Mouse (Mus musculus): ENCODE measurements around the gene RPS10-NUDT3. TPM values are rescaled to one million over a fixed set of nuclear protein-coding genes. Genes with fewer than 3 reads are reported as not detected.
A peak's percentile ranks its signal among the peaks of the same experiment; 100 is the strongest.

The RPS10-NUDT3 gene
- not detected in 2 replicates for polyA plus RNA-seq (2014; fragmentation: Nextera tagmentation; extraction: Ambion mirVana)

- H3K9ac ChIP-seq (ENCODE audit: low read length), result peak within 1 kb of the TSS; percentile 94
- H3K27me3 ChIP-seq (ENCODE audit: control insufficient read depth, insufficient read depth, low read length), result no peaks in the 10 kb centered on the region
- peaks cover 7% of the 10 kb centered on the region; the same call in 1 of the 2 replicates for H3K4me1 ChIP-seq (replicated peaks; ENCODE audit: control insufficient read depth, insufficient read depth, low read length)
- no peaks in the 10 kb centered on the region for H3K9me3 ChIP-seq (ENCODE audit: control insufficient read depth, low read length)
- under 1% methylated on average over 57 of the region's 72 CpGs for WGBS
- peaks cover 27% of the 10 kb centered on the region for H3K36me3 ChIP-seq (ENCODE audit: control insufficient read depth, insufficient read depth, low read length)
- peak; percentile 98 for ATAC-seq (replicated peaks; ENCODE audit: low FRiP score)
- H3K4me2 ChIP-seq (ENCODE audit: low read depth, low read length, severe bottlenecking), result peak within 1 kb of the TSS; percentile 61
- peak within 1 kb of the TSS; percentile 54 for H3K27ac ChIP-seq (ENCODE audit: low read depth, low read length)
- H3K4me3 ChIP-seq (ENCODE audit: low read depth, low read length), result peak within 1 kb of the TSS; percentile 81
- DNase-seq (ENCODE audit: low spot score), result peak; percentile 97
These were observed at the start of gene RPS10-NUDT3 for GRCm38 (mm10) chr17:27634871-27635574. TSS of gene RPS10-NUDT3 (minus strand) at chr17:27635222.

- H3K4me3 ChIP-seq (ENCODE audit: low read depth, low read length), result no peak overlapping the region
- H3K9me3 ChIP-seq (ENCODE audit: control insufficient read depth, low read length), result no peaks in the 10 kb centered on the region
- H3K4me1 ChIP-seq (replicated peaks; ENCODE audit: control insufficient read depth, insufficient read depth, low read length), result peaks cover 8% of the 10 kb centered on the region; the same call in 1 of the 2 replicates
- H3K36me3 ChIP-seq (ENCODE audit: control insufficient read depth, insufficient read depth, low read length), result no peaks in the 10 kb centered on the region
- H3K9ac ChIP-seq (ENCODE audit: low read length), result no peak overlapping the region
- peak; percentile 67 for ATAC-seq (replicated peaks; ENCODE audit: low FRiP score)
- no peak for DNase-seq (ENCODE audit: low spot score)
- peak overlapping the region; percentile 60; the same call in 1 of the 2 replicates for H3K27ac ChIP-seq (ENCODE audit: low read depth, low read length)
- H3K4me2 ChIP-seq (ENCODE audit: low read depth, low read length, severe bottlenecking), result no peak overlapping the region
- H3K27me3 ChIP-seq (ENCODE audit: control insufficient read depth, insufficient read depth, low read length), result no peaks in the 10 kb centered on the region
- WGBS, result 52% methylated on average over 11 of the region's 11 CpGs
These were observed 44.1 kb upstream of the RPS10-NUDT3 start for GRCm38 (mm10) chr17:27678924-27679813.

GRCm38 (mm10) chr17:27677756-27678155, 42.7 kb upstream of the RPS10-NUDT3 start:
- H3K9ac ChIP-seq (ENCODE audit: low read length), result no peak overlapping the region
- no peak overlapping the region for H3K4me2 ChIP-seq (ENCODE audit: low read depth, low read length, severe bottlenecking)
- no peak for ATAC-seq (replicated peaks; ENCODE audit: low FRiP score)
- H3K27ac ChIP-seq (ENCODE audit: low read depth, low read length), result no peak overlapping the region
- no peak overlapping the region for H3K4me3 ChIP-seq (ENCODE audit: low read depth, low read length)
- H3K9me3 ChIP-seq (ENCODE audit: control insufficient read depth, low read length), result no peaks in the 10 kb centered on the region
- no peak for DNase-seq (ENCODE audit: low spot score)
- H3K4me1 ChIP-seq (replicated peaks; ENCODE audit: control insufficient read depth, insufficient read depth, low read length), result peaks cover 8% of the 10 kb centered on the region; the same call in 1 of the 2 replicates
- no peaks in the 10 kb centered on the region for H3K36me3 ChIP-seq (ENCODE audit: control insufficient read depth, insufficient read depth, low read length)
- H3K27me3 ChIP-seq (ENCODE audit: control insufficient read depth, insufficient read depth, low read length), result no peaks in the 10 kb centered on the region
- WGBS, result 89% methylated on average over 5 of the region's 5 CpGs

- DNase-seq (ENCODE audit: low spot score), result no peak
- Histone ChIP-seq H3K4me1 (replicated peaks; ENCODE audit: control insufficient read depth, insufficient read depth, low read length) (peaks cover 8% of the 10 kb centered on the region; the same call in 1 of the 2 replicates), H3K9me3 (ENCODE audit: control insufficient read depth, low read length) (no peaks in the 10 kb centered on the region), H3K4me2 (ENCODE audit: low read depth, low read length, severe bottlenecking) (no peak overlapping the region), H3K36me3 (ENCODE audit: control insufficient read depth, insufficient read depth, low read length) (no peaks in the 10 kb centered on the region), H3K4me3 (ENCODE audit: low read depth, low read length) (no peak overlapping the region), H3K27ac (ENCODE audit: low read depth, low read length) (no peak overlapping the region), H3K9ac (ENCODE audit: low read length) (no peak overlapping the region), H3K27me3 (ENCODE audit: control insufficient read depth, insufficient read depth, low read length) (no peaks in the 10 kb centered on the region)
- no peak for ATAC-seq (replicated peaks; ENCODE audit: low FRiP score)
- 69% methylated on average over 7 of the region's 7 CpGs for WGBS
These were observed 41.2 kb upstream of the RPS10-NUDT3 start for GRCm38 (mm10) chr17:27676270-27676669.

- WGBS, result 71% methylated on average over 9 of the region's 9 CpGs
- ATAC-seq (replicated peaks; ENCODE audit: low FRiP score), result no peak
These were observed 40.4 kb upstream of the RPS10-NUDT3 start for GRCm38 (mm10) chr17:27675453-27675852.

GRCm38 (mm10) chr17:27673945-27674344, 38.9 kb upstream of the RPS10-NUDT3 start:
- no peak for ATAC-seq (replicated peaks; ENCODE audit: low FRiP score)
- Histone ChIP-seq H3K27me3 (ENCODE audit: control insufficient read depth, insufficient read depth, low read length) (no peaks in the 10 kb centered on the region), H3K9me3 (ENCODE audit: control insufficient read depth, low read length) (no peaks in the 10 kb centered on the region), H3K27ac (ENCODE audit: low read depth, low read length) (no peak overlapping the region), H3K4me2 (ENCODE audit: low read depth, low read length, severe bottlenecking) (no peak overlapping the region), H3K36me3 (ENCODE audit: control insufficient read depth, insufficient read depth, low read length) (no peaks in the 10 kb centered on the region), H3K4me3 (ENCODE audit: low read depth, low read length) (no peak overlapping the region), H3K9ac (ENCODE audit: low read length) (no peak overlapping the region), H3K4me1 (replicated peaks; ENCODE audit: control insufficient read depth, insufficient read depth, low read length) (peaks cover 2% of the 10 kb centered on the region; the same call in 1 of the 2 replicates)
- WGBS, result 87% methylated on average over 7 of the region's 7 CpGs
- DNase-seq (ENCODE audit: low spot score), result no peak

More at GRCm38 (mm10) chr17:27675453-27675852, 40.4 kb upstream of the RPS10-NUDT3 start:
- no peak for DNase-seq (ENCODE audit: low spot score)
- Histone ChIP-seq H3K9ac (ENCODE audit: low read length) (no peak overlapping the region), H3K27me3 (ENCODE audit: control insufficient read depth, insufficient read depth, low read length) (no peaks in the 10 kb centered on the region), H3K4me2 (ENCODE audit: low read depth, low read length, severe bottlenecking) (no peak overlapping the region), H3K4me1 (replicated peaks; ENCODE audit: control insufficient read depth, insufficient read depth, low read length) (peaks cover 8% of the 10 kb centered on the region; the same call in 1 of the 2 replicates), H3K4me3 (ENCODE audit: low read depth, low read length) (no peak overlapping the region), H3K36me3 (ENCODE audit: control insufficient read depth, insufficient read depth, low read length) (no peaks in the 10 kb centered on the region), H3K9me3 (ENCODE audit: control insufficient read depth, low read length) (no peaks in the 10 kb centered on the region), H3K27ac (ENCODE audit: low read depth, low read length) (no peak overlapping the region)

GRCm38 (mm10) chr17:27671720-27672119, 36.7 kb upstream of the RPS10-NUDT3 start:
- Histone ChIP-seq H3K4me3 (ENCODE audit: low read depth, low read length) (no peak overlapping the region), H3K4me2 (ENCODE audit: low read depth, low read length, severe bottlenecking) (no peak overlapping the region), H3K27me3 (ENCODE audit: control insufficient read depth, insufficient read depth, low read length) (no peaks in the 10 kb centered on the region), H3K27ac (ENCODE audit: low read depth, low read length) (no peak overlapping the region), H3K4me1 (replicated peaks; ENCODE audit: control insufficient read depth, insufficient read depth, low read length) (no peaks in the 10 kb centered on the region), H3K36me3 (ENCODE audit: control insufficient read depth, insufficient read depth, low read length) (no peaks in the 10 kb centered on the region), H3K9me3 (ENCODE audit: control insufficient read depth, low read length) (no peaks in the 10 kb centered on the region), H3K9ac (ENCODE audit: low read length) (no peak overlapping the region)
- WGBS, result 83% methylated on average over 6 of the region's 6 CpGs
- ATAC-seq (replicated peaks; ENCODE audit: low FRiP score) (no peak), DNase-seq (ENCODE audit: low spot score) (no peak)

GRCm38 (mm10) chr17:27658767-27659166, 23.7 kb upstream of the RPS10-NUDT3 start:
- no peak overlapping the region for H3K27ac ChIP-seq (ENCODE audit: low read depth, low read length)
- H3K27me3 ChIP-seq (ENCODE audit: control insufficient read depth, insufficient read depth, low read length), result peaks cover 21% of the 10 kb centered on the region
- DNase-seq (ENCODE audit: low spot score) (no peak), ATAC-seq (replicated peaks; ENCODE audit: low FRiP score) (no peak)
- peaks cover 6% of the 10 kb centered on the region for H3K4me1 ChIP-seq (replicated peaks; ENCODE audit: control insufficient read depth, insufficient read depth, low read length)
- H3K4me3 ChIP-seq (ENCODE audit: low read depth, low read length), result no peak overlapping the region
- H3K4me2 ChIP-seq (ENCODE audit: low read depth, low read length, severe bottlenecking), result no peak overlapping the region
- H3K36me3 ChIP-seq (ENCODE audit: control insufficient read depth, insufficient read depth, low read length), result no peaks in the 10 kb centered on the region
- H3K9me3 ChIP-seq (ENCODE audit: control insufficient read depth, low read length), result no peaks in the 10 kb centered on the region
- no peak overlapping the region for H3K9ac ChIP-seq (ENCODE audit: low read length)
- WGBS, result 79% methylated on average over 7 of the region's 7 CpGs

Data from forebrain, embryonic 11.5 days (tissue).